Mouse (Mus musculus): ENCODE results near the gene Dvl1.

DNA sequence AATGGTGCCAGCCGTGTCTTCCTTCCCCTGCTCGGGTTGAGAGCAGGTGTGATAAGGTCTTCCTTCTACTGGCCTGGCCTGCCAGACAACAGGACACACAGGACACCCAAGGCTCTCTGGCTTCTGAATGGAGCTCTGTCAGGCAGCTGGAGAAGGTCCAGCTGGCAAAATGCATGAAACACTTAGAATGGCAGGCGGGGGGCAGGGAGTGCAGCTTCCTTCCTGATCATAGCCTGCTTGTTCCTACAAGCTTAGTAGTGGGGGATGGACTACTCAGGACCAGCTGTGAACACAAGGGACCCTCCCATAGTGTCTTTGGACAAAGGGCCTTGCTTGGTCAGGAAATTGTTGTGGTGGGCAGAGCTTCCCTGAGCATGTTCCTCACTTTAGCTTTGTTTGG lies 54.0 kb downstream of the Dvl1 start:
- no peak for TF ChIP-seq POLR2A (IDR thresholded peaks at IDR 0.05; ENCODE audit: insufficient read depth, low read depth, low read length)
- no peak for TF ChIP-seq CTCF (IDR thresholded peaks at IDR 0.05; ENCODE audit: insufficient read depth, low read depth, low read length)
